Mouse (Mus musculus): ENCODE measurements around the gene H2-T3.

DNA sequence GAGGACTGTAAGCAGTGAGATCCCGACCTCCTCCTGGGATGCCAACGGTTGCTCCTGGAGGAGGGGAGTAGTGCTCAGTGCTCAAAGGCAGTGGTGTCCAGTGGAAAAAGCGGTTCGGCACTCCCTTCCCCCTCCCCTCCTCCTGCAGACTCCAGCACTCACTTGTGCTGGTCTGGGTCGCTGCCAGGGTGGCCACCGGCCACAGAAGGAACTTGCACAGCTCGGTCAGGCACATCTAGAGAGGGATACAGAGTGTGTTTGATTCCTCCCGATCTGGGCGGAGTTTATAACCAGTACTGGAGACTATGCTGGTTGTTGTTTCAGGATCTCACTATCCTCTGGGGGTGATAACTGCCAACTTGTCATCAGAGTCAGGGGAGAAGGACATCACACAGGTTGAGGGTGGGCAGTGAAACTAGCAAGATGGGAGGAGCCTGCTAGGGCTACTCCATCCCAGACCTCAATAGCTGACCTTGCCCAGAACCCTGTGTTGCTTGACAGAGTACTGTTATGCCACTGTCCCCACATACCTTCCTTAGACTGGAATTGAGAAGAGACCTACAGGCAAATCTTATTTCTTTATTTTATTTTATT, 35.2 kb upstream of the H2-T3 start:
- TF ChIP-seq CTCF (IDR thresholded peaks at IDR 0.05; ENCODE audit: insufficient read depth, low read length): no peak
- TF ChIP-seq POLR2A (IDR thresholded peaks at IDR 0.05; ENCODE audit: borderline replicate concordance, extremely low read depth, low read depth, low read length): no peak
